Comparison of ENCODE assay signal across 8 mouse cellular contexts in genomic region chr3:108209946-108210770, GRCm38 (mm10). TPM values are rescaled to one million over a fixed set of nuclear protein-coding genes. Genes with fewer than 3 reads are reported as not detected.
DNase-seq lines count a peak whose midpoint lies in the region; ATAC-seq and TF ChIP-seq lines count a peak whose summit lies in the region.

No protein-coding gene starts in this region.

- peak overlapping the region; percentile 64 for H3K4me3 ChIP-seq in hindbrain, embryonic 13.5 days

- CTCF ChIA-PET in Patski (lab: Charles Lee): interaction anchor here (0.8 to 3.5 kb wide), 8 partner anchors 9 to 59 kb away, joined by 3 to 25 read pairs (median 5); partner anchors contain the start of gene Cyb561d1

- peaks cover 41% of the 10 kb centered on the region for H3K4me1 ChIP-seq in hindbrain, embryonic 13.5 days (replicated peaks)

- in situ Hi-C loops in Patski (cut with MboI; ENCODE audit: low pct_unique_long_range_greater_than_20kb): loop anchor here (5.0 kb wide), 1 partner anchor 43 kb away; no protein-coding TSS in a partner anchor

- ATAC-seq in Patski: peak; percentile 73
- ATAC-seq in hindbrain, embryonic 13.5 days (ENCODE audit: low FRiP score): peak; percentile 96

- DNase-seq in Patski (ENCODE audit: low read depth, low spot score): peak; percentile 96
- DNase-seq in cerebellum, postnatal 14 days: peak; percentile 95 to 96
- DNase-seq in frontal cortex, postnatal 14 days (ENCODE audit: low spot score in 2 of 2): peak; percentile 86 to 91
- DNase-seq in layer of hippocampus, postnatal 25 days (ENCODE audit: extremely low spot score in 1 of 2, low spot score in 1 of 2): peak; percentile 86 to 88
- peak; percentile 95 for DNase-seq in lung, postnatal 25 days (ENCODE audit: low spot score)
- DNase-seq in retina, embryonic 14.5 days (ENCODE audit: low spot score): peak; percentile 98
- peak; percentile 95 for DNase-seq in thymus, postnatal 4 days

- peak overlapping the region; percentile 94 for H3K4me2 ChIP-seq in hindbrain, embryonic 13.5 days

- peak overlapping the region; percentile 98 for H3K27ac ChIP-seq in hindbrain, embryonic 13.5 days

- POLR2A ChIA-PET in Patski (lab: Charles Lee): interaction anchor here (0.9 to 2.5 kb wide), 9 partner anchors 10 to 46 kb away, joined by 3 to 15 read pairs (median 3); partner anchors contain the start of genes Cyb561d1 and Psma5

- WGBS in hindbrain, embryonic 13.5 days: under 1% methylated on average over 65 of the region's 72 CpGs

- H3K9me3 ChIP-seq in hindbrain, embryonic 13.5 days: no peaks in the 10 kb centered on the region

- peak overlapping the region; percentile 93 for H3K9ac ChIP-seq in hindbrain, embryonic 13.5 days

- H3K27me3 ChIP-seq in Patski: peaks cover under 1% of the 10 kb centered on the region
- 0 out of 2 replicates have a peak, but pooled peaks cover 8% of the 10 kb centered on the region for H3K27me3 ChIP-seq in hindbrain, embryonic 13.5 days

- TF ChIP-seq CTCF in Patski (IDR thresholded peaks at IDR 0.05): no peak

- peaks cover 32% of the 10 kb centered on the region for H3K36me3 ChIP-seq in hindbrain, embryonic 13.5 days

RNA-seq across cellular contexts. Expression of gene Atxn7l2, which starts 0.6 kb away (rescaled TPM):
- 17.4 TPM for polyA plus RNA-seq in Patski (2021)
- polyA plus RNA-seq in hindbrain, embryonic 13.5 days (2015; fragmentation: Nextera tagmentation; extraction: Ambion mirVana): 26.2 and 27.1 TPM in 2 replicates
- total RNA-seq in layer of hippocampus, postnatal 25 days (2021): 10 to 100 TPM; 19.5 to 31.1 TPM

RNA-seq across cellular contexts. Expression of gene Cyb561d1, which starts 9.1 kb away (rescaled TPM):
- polyA plus RNA-seq in Patski (2021): 9.2 TPM
- 3.5 and 4.3 TPM in 2 replicates for polyA plus RNA-seq in hindbrain, embryonic 13.5 days (2015; fragmentation: Nextera tagmentation; extraction: Ambion mirVana)
- total RNA-seq in layer of hippocampus, postnatal 25 days (2021): 10 to 100 TPM; 14.3 to 17.1 TPM

RNA-seq across cellular contexts. Expression of gene Sypl2, which starts 16.3 kb away (rescaled TPM):
- polyA plus RNA-seq in Patski (2021): not detected
- 0.34 and 0.43 TPM in 2 replicates for polyA plus RNA-seq in hindbrain, embryonic 13.5 days (2015; fragmentation: Nextera tagmentation; extraction: Ambion mirVana)
- 1 to 10 TPM; 2.9 to 3.6 TPM for total RNA-seq in layer of hippocampus, postnatal 25 days (2021)

RNA-seq across cellular contexts. Expression of gene Amigo1, which starts 24.0 kb away (rescaled TPM):
- polyA plus RNA-seq in Patski (2021): 16.6 TPM
- 12.0 and 13.8 TPM in 2 replicates for polyA plus RNA-seq in hindbrain, embryonic 13.5 days (2015; fragmentation: Nextera tagmentation; extraction: Ambion mirVana)
- 10 to 100 TPM; 66.8 to 67.7 TPM for total RNA-seq in layer of hippocampus, postnatal 25 days (2021)

RNA-seq across cellular contexts. Expression of gene Psma5, which starts 46.6 kb away (rescaled TPM):
- polyA plus RNA-seq in Patski (2021): 239 TPM
- polyA plus RNA-seq in hindbrain, embryonic 13.5 days (2015; fragmentation: Nextera tagmentation; extraction: Ambion mirVana): 233 and 239 TPM in 2 replicates
- 10 to 100 TPM; 67.7 to 79.0 TPM for total RNA-seq in layer of hippocampus, postnatal 25 days (2021)

Comparison
In these comparisons a context has a peak if more than half of its experiments do, and no peak if none do; other contexts are left out.
1. Peak in every context shown above with its lines: DNase-seq, ATAC-seq, H3K4me3 ChIP-seq and H3K27ac ChIP-seq.